Mouse (Mus musculus) megakaryocyte, embryonic 14.5 days (primary cell): ENCODE data around the gene Actr3. TPM values are rescaled to one million over a fixed set of nuclear protein-coding genes. Genes with fewer than 3 reads are reported as not detected.

ENCODE experiments used
- H3K27me3 ChIP-seq: replicated peaks from 2 replicates; pipeline ENCODE3; 2012; ENCODE audit warnings: inconsistent platforms
- H3K36me3 ChIP-seq: replicated peaks from 2 replicates; pipeline ENCODE3; 2012; ENCODE audit warnings: low read length, inconsistent platforms, mixed read lengths
- H3K4me1 ChIP-seq: 2 replicates; pipeline ENCODE4 v1.6.1; 2012; ENCODE audit warnings: inconsistent platforms
- H3K4me3 ChIP-seq: replicated peaks from 2 replicates; pipeline ENCODE3; 2012; ENCODE audit warnings: moderate library complexity, mild to moderate bottlenecking, inconsistent platforms
- H3K9me3 ChIP-seq: 2 replicates; pipeline ENCODE4 v1.6.1; 2012; ENCODE audit warnings: inconsistent platforms
- FLI1 ChIP-seq: IDR thresholded peaks from 2 replicates; pipeline ENCODE4 v1.6.1; 2012; ENCODE audit warnings: low read length, inconsistent platforms, mixed read lengths
- GATA1 ChIP-seq: IDR thresholded peaks from 3 replicates; pipeline ENCODE4 v1.6.1; 2012; ENCODE audit warnings: mixed read lengths, low read length, inconsistent platforms, borderline replicate concordance
- polyA plus RNA-seq: library from polyadenylated mRNA; stranded (reverse); fragments of >175 nt; gene quantifications from 2 replicates; pipeline ENCODE4 v1.2.3, GENCODE M21; 2012; ENCODE audit warnings: low replicate concordance; ENCODE audit not compliant: insufficient read depth

The Actr3 gene
- 218 and 269 TPM in 2 replicates for polyA plus RNA-seq

- H3K27me3 ChIP-seq, result no peaks in the 10 kb centered on the region
- H3K4me1 ChIP-seq, result peaks cover 63% of the 10 kb centered on the region
- TF ChIP-seq GATA1, result no peak
- TF ChIP-seq FLI1, result peak; percentile 77; the same call in 1 of the 2 replicates
- peak within 1 kb of the TSS; percentile 95 for H3K4me3 ChIP-seq
- H3K9me3 ChIP-seq, result no peaks in the 10 kb centered on the region
- peaks cover 13% of the 10 kb centered on the region for H3K36me3 ChIP-seq
Observed at GRCm38 (mm10) chr1:125435369-125436135, at the start of gene Actr3. TSS of gene Actr3 (minus strand) at chr1:125435727.

GRCm38 (mm10) chr1:125482459-125483287, 47.1 kb upstream of the Actr3 start:
- H3K27me3 ChIP-seq, result no peaks in the 10 kb centered on the region
- no peak overlapping the region for H3K4me3 ChIP-seq
- no peaks in the 10 kb centered on the region for H3K36me3 ChIP-seq
- TF ChIP-seq FLI1 (no peak), GATA1 (no peak)
- no peaks in the 10 kb centered on the region for H3K9me3 ChIP-seq
- peaks cover 14% of the 10 kb centered on the region for H3K4me1 ChIP-seq

DNA sequence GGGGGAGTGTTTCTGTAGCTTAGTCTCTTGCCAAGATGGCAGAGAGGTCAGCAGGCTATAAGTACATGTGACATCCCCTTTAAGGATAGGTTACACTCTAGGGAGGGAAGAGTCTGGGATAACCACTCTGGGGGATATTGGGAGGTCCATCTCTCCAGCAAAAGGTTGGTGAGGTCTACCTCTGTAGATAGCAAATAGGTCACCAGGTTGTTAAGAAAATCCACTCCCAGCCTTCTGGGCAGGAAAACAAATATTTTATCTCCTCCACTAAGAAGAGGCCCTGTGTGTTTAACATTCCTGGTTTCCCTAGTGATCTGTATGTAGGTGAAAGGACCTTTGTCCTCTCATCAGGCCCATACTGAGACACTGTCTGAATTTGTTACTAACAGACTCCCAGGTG, 46.3 kb upstream of the Actr3 start:
- H3K36me3 ChIP-seq, result no peaks in the 10 kb centered on the region
- no peak overlapping the region for H3K4me3 ChIP-seq
- no peak for TF ChIP-seq FLI1
- H3K4me1 ChIP-seq, result peaks cover 16% of the 10 kb centered on the region
- no peaks in the 10 kb centered on the region for H3K9me3 ChIP-seq
- H3K27me3 ChIP-seq, result no peaks in the 10 kb centered on the region

- Histone ChIP-seq H3K9me3 (no peaks in the 10 kb centered on the region), H3K4me3 (peak overlapping the region; percentile 56)
- TF ChIP-seq GATA1, result no peak
- no peak for TF ChIP-seq FLI1
Observed at GRCm38 (mm10) chr1:125478588-125478987, 43.1 kb upstream of the Actr3 start.

GRCm38 (mm10) chr1:125475961-125476682, 40.6 kb upstream of the Actr3 start:
- Histone ChIP-seq H3K36me3 (no peaks in the 10 kb centered on the region), H3K4me3 (peak overlapping the region; percentile 35), H3K27me3 (no peaks in the 10 kb centered on the region), H3K9me3 (no peaks in the 10 kb centered on the region), H3K4me1 (peaks cover 33% of the 10 kb centered on the region)
- no peak for TF ChIP-seq GATA1
- TF ChIP-seq FLI1, result no peak

More at GRCm38 (mm10) chr1:125478588-125478987, 43.1 kb upstream of the Actr3 start:
- Histone ChIP-seq H3K36me3 (no peaks in the 10 kb centered on the region), H3K4me1 (peaks cover 29% of the 10 kb centered on the region), H3K27me3 (no peaks in the 10 kb centered on the region)

DNA sequence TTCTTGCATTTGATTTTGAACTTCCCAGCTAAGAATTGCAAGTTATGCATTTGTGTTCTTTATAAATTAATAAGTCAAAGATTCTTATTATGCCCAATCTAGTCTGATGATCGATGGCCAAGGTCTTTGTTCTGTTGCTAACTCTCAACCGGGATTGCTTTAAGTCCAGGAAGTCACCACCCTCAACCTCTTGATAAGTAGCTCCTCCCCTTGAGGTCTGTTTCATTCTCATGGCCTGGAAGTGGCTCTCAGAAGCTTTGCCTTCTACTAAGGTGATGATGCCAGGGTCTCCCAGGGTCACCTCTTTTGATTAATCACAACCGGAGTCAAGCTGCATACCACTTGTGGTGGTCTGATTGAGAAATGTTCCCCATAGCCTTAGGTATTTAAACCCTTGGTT, 38.3 kb upstream of the Actr3 start:
- Histone ChIP-seq H3K4me3 (no peak overlapping the region), H3K27me3 (no peaks in the 10 kb centered on the region), H3K4me1 (peaks cover 33% of the 10 kb centered on the region), H3K36me3 (no peaks in the 10 kb centered on the region), H3K9me3 (no peaks in the 10 kb centered on the region)
- TF ChIP-seq FLI1 (no peak), GATA1 (no peak)

DNA sequence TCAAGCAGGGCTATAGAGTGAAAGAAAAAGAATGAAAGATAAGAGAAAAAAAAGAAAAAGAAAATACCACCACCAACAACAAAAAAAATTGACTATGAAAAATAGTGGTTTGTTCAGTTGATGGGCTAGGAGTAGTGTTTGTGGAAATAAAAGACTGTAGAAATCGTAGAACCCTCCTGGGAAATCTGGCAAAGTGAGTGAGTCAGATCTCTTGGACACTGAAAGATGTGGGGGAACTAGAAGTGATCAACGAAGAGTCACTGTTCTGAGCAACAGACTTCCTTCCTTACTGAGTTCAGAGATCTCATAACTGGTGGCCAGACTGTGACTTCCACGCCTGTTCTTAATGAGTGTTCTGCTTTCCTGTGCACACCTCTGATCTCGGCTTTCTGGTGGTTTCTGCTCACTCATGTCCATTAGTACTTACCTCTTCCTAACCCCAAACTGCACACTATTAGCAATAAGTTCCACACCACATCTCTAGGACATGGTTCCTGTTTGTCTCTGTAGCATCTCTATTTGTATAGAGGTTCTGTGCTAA, 37.7 kb upstream of the Actr3 start:
- TF ChIP-seq GATA1, result no peak
- no peak for TF ChIP-seq FLI1
- Histone ChIP-seq H3K9me3 (no peaks in the 10 kb centered on the region), H3K27me3 (no peaks in the 10 kb centered on the region), H3K36me3 (no peaks in the 10 kb centered on the region), H3K4me3 (no peak overlapping the region), H3K4me1 (peaks cover 29% of the 10 kb centered on the region)

DNA sequence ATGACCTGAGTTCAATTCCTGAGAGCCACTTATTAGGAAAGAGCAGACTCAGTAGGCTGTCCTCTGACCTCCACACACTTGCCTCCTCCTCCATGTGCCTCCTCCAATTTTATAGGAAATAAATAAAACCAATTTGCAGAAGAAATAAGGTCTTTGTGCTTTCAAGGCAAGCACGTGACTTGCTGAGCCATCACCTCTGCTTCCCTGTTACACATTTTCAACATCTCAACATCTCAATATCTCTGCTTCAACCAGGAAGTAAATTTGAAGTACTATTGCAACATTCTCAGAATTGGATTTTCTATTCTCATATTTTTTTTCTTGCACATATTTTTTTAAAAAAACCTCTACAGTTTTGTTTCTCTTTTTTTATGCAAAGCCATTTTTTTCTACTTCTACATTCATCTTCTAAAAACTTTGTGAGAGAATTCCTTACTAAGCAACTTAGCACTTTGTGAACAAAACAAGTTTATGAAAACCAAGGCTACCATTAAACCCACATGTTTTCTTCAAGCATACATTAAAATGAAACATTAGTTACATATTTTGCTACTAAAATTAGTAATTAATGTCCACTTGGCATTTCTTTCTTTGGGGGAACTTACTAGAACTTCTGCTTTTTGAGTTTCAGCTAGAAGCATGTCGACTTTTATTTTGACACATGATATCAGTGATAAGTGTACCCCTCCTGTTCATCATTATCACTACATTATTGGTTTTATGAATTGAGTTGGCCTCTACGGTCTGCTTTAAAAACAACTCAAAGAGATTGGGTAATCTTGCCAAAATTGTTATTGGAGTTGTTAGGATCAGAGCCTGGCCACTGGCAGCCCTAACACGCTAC, 35.5 kb upstream of the Actr3 start:
- Histone ChIP-seq H3K4me1 (peaks cover 36% of the 10 kb centered on the region), H3K27me3 (no peaks in the 10 kb centered on the region), H3K36me3 (no peaks in the 10 kb centered on the region), H3K4me3 (no peak overlapping the region), H3K9me3 (no peaks in the 10 kb centered on the region)
- TF ChIP-seq GATA1 (no peak), FLI1 (no peak)

DNA sequence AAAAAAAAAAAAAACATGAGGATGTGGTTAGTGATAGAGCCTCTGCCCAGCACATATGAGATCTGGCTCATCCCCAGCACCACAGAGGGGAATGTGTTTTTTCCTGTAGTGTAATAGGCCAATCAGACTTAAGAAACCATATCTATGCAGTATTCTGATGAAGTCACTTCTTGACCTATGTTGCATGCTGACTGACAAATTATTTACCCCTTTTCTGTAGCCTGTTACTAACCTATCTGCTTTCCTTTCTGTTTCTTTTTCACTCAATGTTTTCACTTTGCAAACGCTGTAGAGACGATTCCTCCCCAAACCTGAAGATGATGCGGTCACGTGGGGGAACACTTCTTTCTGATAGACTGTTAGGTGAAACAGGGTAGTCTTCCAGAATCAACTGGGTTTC, 32.4 kb upstream of the Actr3 start:
- Histone ChIP-seq H3K27me3 (no peaks in the 10 kb centered on the region), H3K36me3 (no peaks in the 10 kb centered on the region), H3K4me3 (no peak overlapping the region), H3K9me3 (no peaks in the 10 kb centered on the region), H3K4me1 (peaks cover 36% of the 10 kb centered on the region)
- TF ChIP-seq FLI1 (no peak), GATA1 (no peak)
